Mouse (Mus musculus) olfactory bulb, adult 2 months (tissue): Measurements from ENCODE around the gene Tspan1.

Experiments
- CTCF ChIP-seq: fragments of 200-500 bp; IDR thresholded peaks from 2 replicates; pipeline ENCODE4 v1.5.1; 2012; ENCODE audit warnings: low read depth, mild to moderate bottlenecking, low read length, moderate library complexity; ENCODE audit not compliant: insufficient read depth
- POLR2A ChIP-seq: fragments of 200-500 bp; IDR thresholded peaks from 2 replicates; pipeline ENCODE4 v1.6.1; 2012; ENCODE audit warnings: mild to moderate bottlenecking, low read depth, low read length, moderate library complexity; ENCODE audit not compliant: insufficient read depth

GRCm38 (mm10) chr4:116151238-116151637, 16.2 kb downstream of the Tspan1 start, which contains the start of gene Lurap1:
- TF ChIP-seq POLR2A (no peak), CTCF (no peak)
